Mouse (Mus musculus) urinary bladder, postnatal 36 days (tissue): ENCODE results near the gene Kank2.
"Not testable (repeated sequence)": the region's sequence is repeated elsewhere in the genome, so short reads cannot be mapped to it uniquely, and the experiment has no call there.

Experiments used
- DNase-seq, 2 experiments: peaks; one replicate each; pipeline ENCODE4 v3.0.0; 2022; ENCODE audit warnings: low spot score in 2 of 2, mixed read lengths in 1 of 2

Kank2 gene

GRCm38 (mm10) chr9:21818125-21818524 lies 19.6 kb upstream of the Kank2 start:
- no peak for DNase-seq

DNA sequence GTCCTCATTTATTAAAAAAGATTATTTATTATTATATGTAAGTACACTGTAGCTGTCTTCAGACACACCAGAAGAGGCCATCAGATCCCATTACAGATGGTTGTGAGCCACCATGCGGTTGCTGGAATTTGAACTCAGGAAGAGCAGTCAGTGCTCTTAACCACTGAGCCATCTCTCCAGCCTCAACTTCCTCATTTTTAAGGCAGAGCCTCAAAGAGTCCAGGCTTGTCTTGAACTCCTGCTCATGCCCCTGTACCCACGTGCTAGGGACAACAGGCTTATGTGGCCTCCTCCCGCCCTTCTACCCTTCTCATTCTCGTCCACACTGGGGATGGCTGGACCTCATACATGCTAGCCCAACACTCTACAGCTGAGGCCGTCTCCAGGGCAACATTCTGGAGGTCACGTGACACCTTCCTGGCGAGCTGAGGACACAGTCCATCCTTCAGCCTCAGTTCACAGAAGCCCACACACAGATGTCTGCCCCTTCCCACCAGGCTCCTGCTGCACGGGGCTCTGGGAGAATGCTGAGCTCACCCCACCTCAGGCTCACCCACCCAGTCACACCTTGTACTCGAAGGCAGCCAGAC lies 18.3 kb upstream of the Kank2 start:
- DNase-seq = no peak

DNA sequence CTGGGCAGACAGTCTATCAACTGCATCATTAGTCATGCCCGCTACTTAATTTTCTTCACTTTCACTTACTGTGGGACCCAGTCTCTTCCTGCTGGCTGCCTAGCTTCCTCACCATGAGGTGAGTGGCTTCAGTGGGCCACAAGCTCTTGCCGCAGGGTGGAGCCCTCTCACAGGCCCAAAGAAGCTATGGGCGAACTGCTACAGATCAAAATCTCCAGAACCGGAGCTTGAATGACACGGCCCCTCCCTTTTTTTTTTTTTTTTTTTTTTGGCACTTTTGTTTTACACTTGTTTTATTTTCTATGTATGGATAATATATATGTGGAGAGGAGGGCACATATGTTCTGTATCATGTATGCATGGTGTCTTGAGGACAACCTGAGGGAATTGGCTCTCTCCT lies 12.6 kb upstream of the Kank2 start:
- no peak for DNase-seq

GRCm38 (mm10) chr9:21808561-21808960 lies 10.0 kb upstream of the Kank2 start:
- no peak for DNase-seq

DNA sequence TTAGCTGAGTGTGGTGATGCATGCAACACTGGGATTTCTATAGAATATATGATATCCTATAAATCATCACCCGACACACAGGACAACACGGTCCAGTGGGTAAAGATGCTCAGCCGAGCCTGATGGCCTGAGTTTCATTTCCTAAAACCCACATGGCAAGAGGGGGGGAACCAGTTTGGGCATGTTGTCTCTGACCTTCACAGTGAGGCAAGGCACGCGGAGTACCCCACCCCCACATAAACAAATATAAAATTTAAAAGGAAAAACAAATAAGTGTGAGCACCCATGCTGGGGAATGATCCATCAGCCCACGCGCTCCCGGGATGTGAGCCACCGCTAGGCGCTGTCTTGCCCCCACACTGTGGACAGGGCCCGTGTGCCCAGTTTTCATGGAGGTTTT lies 8.4 kb upstream of the Kank2 start:
- no peak for DNase-seq

GRCm38 (mm10) chr9:21806363-21806762 lies 7.8 kb upstream of the Kank2 start:
- no peak for DNase-seq

GRCm38 (mm10) chr9:21803986-21804644 lies 5.6 kb upstream of the Kank2 start:
- DNase-seq = peak; percentile 71 to 84

GRCm38 (mm10) chr9:21801591-21801990 lies 3.0 kb upstream of the Kank2 start:
- no peak for DNase-seq

- no peak for DNase-seq
Observed at GRCm38 (mm10) chr9:21801121-21801520, 2.6 kb upstream of the Kank2 start.

DNA sequence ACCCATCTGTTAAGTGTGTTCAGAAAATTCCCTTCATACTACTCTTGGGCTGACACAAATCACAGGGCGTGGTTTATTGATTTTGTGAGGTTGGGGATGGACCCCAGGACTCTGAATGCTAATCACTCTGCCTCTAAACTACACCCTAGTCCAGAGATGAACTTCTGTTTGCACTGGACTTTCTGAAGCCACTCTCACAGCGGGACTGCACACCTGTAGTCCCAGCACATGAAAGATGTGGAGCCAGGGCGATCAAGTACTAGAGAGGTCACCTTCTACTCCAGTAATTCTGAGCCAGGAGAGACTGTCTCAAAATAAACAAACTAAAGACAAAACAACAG lies 436 bp upstream of the Kank2 start:
- no peak for DNase-seq

DNA sequence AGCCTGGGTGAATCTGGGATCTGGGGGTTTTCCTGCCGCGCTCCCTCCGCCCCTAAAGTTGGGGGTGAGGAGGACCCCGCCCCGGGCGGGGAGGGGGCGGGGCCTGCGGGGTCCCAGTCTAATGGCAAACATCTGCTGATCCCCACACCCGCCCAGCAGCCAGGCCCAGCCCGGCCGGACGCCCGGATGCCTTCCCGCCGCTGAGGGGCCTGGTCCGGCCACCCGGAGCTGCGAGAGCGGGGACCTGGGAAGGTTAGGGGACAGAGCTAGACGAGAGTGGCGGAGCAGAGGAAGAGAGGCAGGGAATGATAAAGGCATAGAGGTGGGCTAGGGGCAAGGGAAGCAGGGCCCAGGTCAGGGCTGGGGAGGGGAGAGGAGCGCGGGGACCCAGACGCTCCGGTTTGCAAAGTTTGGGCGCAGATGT lies 611 bp downstream of the Kank2 start:
- peak; percentile 56 to 70 for DNase-seq

DNA sequence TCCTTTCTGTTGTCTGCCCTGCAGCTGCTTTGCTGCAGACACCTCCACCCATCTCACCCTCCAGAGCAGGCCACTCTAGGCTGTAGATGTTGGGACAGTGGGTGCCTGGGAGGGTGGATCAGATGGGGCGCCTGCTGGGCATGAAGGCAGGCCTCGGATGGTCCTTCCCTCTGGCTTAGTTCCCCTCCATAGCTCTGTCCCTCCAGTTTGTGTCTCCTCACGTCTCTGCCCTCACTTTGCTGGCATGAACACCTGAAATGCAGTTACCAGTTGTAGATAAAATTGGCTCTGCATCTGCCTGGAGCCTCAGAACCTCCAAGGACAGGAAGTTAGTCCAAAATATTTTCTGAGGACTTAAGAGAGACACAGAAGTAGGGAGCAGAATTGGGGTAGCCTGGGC lies 1.6 kb downstream of the Kank2 start:
- no peak for DNase-seq

DNA sequence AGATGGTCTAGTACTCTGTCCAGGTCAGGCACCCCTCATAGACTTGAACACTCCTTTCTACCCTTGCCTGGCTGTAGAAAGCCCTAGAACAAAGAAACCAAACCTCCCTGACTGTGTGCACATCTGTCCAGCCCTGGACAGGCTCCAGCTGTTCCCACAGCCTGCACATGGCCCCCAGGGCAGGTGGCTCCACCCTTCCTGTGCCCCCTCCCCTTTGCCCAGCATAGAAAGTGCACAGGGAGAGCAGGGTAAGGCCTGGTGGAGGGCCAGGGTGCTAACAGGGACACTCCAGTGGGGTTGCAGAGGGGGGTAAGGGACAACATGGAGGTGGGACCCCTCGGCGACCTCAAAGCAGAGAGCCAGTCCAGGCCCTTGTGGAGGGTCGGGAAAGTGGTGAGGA lies 2.3 kb downstream of the Kank2 start:
- no peak for DNase-seq

DNA sequence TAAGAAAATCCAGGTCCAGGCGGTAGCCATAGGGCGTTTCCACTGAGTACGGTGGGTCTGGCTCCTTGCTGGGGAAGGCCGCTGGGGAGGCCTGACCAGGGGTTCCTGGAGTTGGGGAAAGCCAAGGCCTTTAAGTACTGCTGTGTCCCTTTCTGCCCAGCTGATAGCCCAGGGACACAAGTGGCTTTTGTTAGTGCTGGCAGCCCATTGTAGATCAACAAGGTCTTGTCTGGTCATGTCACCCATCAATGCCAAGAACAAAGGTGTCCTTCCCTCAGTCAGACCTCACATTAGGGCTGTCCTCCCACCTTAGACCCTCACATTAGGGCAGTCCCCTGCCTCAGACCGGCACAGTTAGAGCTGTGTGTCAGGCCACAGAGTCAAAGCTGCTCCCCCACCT lies 3.0 kb downstream of the Kank2 start:
- DNase-seq = no peak

GRCm38 (mm10) chr9:21794925-21795324 lies 3.6 kb downstream of the Kank2 start:
- no peak for DNase-seq

- no peak for DNase-seq
Observed at GRCm38 (mm10) chr9:21794344-21794834, 4.2 kb downstream of the Kank2 start.

DNA sequence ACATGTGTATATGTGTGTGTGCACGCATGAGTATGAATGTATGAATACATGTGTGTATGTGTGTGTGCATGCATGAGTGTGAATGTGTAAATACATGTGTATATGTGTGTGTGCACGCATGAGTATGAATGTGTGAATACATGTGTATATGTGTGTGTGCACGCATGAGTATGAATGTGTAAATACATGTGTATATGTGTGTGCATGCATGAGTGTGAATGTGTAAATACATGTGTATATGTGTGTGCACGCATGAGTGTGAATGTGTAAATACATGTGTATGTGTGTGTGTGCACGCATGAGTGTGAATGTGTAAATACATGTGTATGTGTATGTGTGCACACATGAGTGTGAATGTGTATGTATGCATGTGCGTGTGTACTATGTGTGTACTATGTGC lies 5.0 kb downstream of the Kank2 start:
- not testable (repeated sequence) for DNase-seq

DNA sequence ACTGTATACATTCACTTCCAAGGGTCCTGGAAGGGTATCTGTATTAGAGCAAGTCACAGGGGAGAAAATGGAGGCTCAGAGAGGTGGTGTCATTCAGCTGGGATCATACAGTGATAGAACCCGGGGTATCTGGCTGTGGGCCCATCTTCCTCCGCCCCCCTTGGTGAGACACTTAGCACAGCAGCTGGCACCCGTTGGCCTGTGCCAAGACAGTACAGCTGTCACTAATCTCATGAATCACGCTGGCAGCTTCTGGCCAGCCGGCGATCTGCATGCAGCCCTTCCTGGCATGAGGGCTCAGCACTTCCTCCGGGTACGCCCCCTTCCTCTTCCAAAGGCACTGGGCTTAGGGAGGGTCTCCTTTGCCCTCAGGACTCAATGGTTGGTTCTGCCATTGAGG lies 5.9 kb downstream of the Kank2 start:
- no peak for DNase-seq

DNA sequence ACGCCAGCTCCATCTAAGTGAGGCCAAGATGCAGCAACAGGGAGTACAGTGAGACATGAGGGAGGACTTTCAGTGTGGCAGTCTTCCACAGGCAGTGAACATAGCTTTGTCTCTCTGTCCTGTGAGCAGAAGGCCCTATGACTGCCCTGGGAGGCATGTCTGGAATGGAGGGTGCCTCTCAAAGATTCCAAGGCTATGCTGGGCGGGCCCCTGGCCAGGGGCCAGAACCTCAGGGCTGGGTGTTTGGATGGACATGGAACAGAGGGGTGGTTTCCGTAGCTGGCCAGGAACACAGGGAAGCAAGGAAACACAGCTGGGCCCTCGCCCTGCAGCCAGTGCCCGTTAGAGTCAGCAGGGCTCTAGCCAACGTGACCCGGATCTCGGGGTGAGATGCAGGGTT lies 6.7 kb downstream of the Kank2 start:
- peak; percentile 26 to 52 for DNase-seq

- no peak for DNase-seq
Observed at GRCm38 (mm10) chr9:21788234-21788633, 10.3 kb downstream of the Kank2 start.

GRCm38 (mm10) chr9:21787654-21788053 lies 10.9 kb downstream of the Kank2 start:
- DNase-seq = no peak

GRCm38 (mm10) chr9:21786906-21787305 lies 11.6 kb downstream of the Kank2 start:
- peak; percentile 56 to 68 for DNase-seq

DNA sequence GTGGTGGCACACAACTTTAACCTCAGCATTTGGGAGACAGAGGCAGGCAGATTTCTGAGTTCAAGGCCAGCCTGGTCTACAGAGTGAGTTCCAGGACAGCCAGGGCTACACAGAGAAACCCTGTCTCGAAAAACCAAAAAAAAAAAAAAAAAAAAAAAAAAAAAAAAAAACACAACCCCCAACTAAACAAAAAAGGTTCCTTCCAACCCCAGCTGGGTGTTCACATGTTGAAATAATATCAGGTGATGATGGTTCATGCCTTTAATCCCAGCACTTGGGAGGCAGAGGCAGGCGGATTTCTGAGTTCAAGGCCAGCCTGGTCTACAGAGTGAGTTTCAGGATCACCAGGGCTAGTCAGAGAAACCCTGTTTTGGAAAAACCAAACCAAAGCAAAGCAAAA lies 12.2 kb downstream of the Kank2 start:
- not testable (repeated sequence) for DNase-seq
